Mouse (Mus musculus) small intestine, adult 2 months (tissue): Measurements from ENCODE around the gene Me3.

Source experiments
- CTCF ChIP-seq: fragments of 200-500 bp; IDR thresholded peaks from 2 replicates; pipeline ENCODE4 v1.5.1; 2012; ENCODE audit warnings: low read depth, mild to moderate bottlenecking, control low read depth, inconsistent platforms, low read length, moderate library complexity, mixed read lengths; ENCODE audit not compliant: insufficient replicate concordance, insufficient read length; ENCODE audit errors: extremely low read depth
- POLR2A ChIP-seq: fragments of 200-500 bp; IDR thresholded peaks from 2 replicates; pipeline ENCODE4 v1.6.1; 2012; ENCODE audit warnings: low read depth, mild to moderate bottlenecking, control low read depth, inconsistent platforms, low read length, moderate library complexity

GRCm38 (mm10) chr7:89795366-89795765 lies 163.2 kb downstream of the Me3 start:
- TF ChIP-seq CTCF (no peak), POLR2A (no peak)
